Mouse (Mus musculus) G1E (cell line): ENCODE measurements around the gene Wdr83.

Experiments used
- CTCF ChIP-seq: IDR thresholded peaks from 2 replicates; pipeline ENCODE4 v1.5.1; 2012; ENCODE audit warnings: low read depth, low read length, inconsistent platforms, mixed read lengths
- GATA1 ChIP-seq: IDR thresholded peaks from 2 replicates; pipeline ENCODE4 v1.6.1; 2012; ENCODE audit warnings: borderline replicate concordance, low read length, inconsistent platforms, mixed read lengths
- TAL1 ChIP-seq: conservative IDR thresholded peaks from 2 replicates; pipeline ENCODE4 v1.6.1; 2012; ENCODE audit warnings: low read depth, low read length, inconsistent platforms, mixed read lengths

- TF ChIP-seq CTCF, result no peak
- TF ChIP-seq GATA1, result no peak
- TF ChIP-seq TAL1, result no peak
These were observed 3.5 kb upstream of the Wdr83 start for GRCm38 (mm10) chr8:85084633-85085032.
